Mouse (Mus musculus): ENCODE measurements around the gene Foxs1. TPM values are rescaled to one million over a fixed set of nuclear protein-coding genes. Genes with fewer than 3 reads are reported as not detected.

The Foxs1 gene
- polyA plus RNA-seq, 1 experiment from 2014 or later: 2.9 TPM

- H3K36me3 ChIP-seq (ENCODE audit: control insufficient read depth, insufficient read depth, low read length): no peaks in the 10 kb centered on the region
- H3K4me3 ChIP-seq (ENCODE audit: low read depth, low read length): no peak overlapping the region
- H3K9ac ChIP-seq (replicated peaks; ENCODE audit: low read depth, low read length): no peak overlapping the region
- ATAC-seq (ENCODE audit: low read depth): no peak
- H3K27me3 ChIP-seq (ENCODE audit: control insufficient read depth, insufficient read depth, low read length): no peaks in the 10 kb centered on the region
- H3K9me3 ChIP-seq (ENCODE audit: control insufficient read depth, low read length): no peaks in the 10 kb centered on the region
- H3K27ac ChIP-seq (ENCODE audit: low read depth, low read length): no peak overlapping the region
- no peak overlapping the region for H3K4me2 ChIP-seq (ENCODE audit: low read depth, low read length)
- H3K4me1 ChIP-seq (ENCODE audit: control insufficient read depth, insufficient read depth, low read length): no peaks in the 10 kb centered on the region
- WGBS: 87% methylated on average over 3 of the region's 3 CpGs
These were observed 9.4 kb downstream of the Foxs1 start for GRCm38 (mm10) chr2:152923621-152924020.

GRCm38 (mm10) chr2:152922376-152922775 is 10.6 kb downstream of the Foxs1 start:
- no peak overlapping the region for H3K9ac ChIP-seq (replicated peaks; ENCODE audit: low read depth, low read length)
- H3K27me3 ChIP-seq (ENCODE audit: control insufficient read depth, insufficient read depth, low read length): no peaks in the 10 kb centered on the region
- WGBS: 36% methylated on average over 7 of the region's 7 CpGs
- no peak overlapping the region for H3K4me2 ChIP-seq (ENCODE audit: low read depth, low read length)
- no peaks in the 10 kb centered on the region for H3K36me3 ChIP-seq (ENCODE audit: control insufficient read depth, insufficient read depth, low read length)
- H3K27ac ChIP-seq (ENCODE audit: low read depth, low read length): no peak overlapping the region
- ATAC-seq (ENCODE audit: low read depth): no peak
- no peaks in the 10 kb centered on the region for H3K9me3 ChIP-seq (ENCODE audit: control insufficient read depth, low read length)
- H3K4me1 ChIP-seq (ENCODE audit: control insufficient read depth, insufficient read depth, low read length): no peaks in the 10 kb centered on the region
- H3K4me3 ChIP-seq (ENCODE audit: low read depth, low read length): no peak overlapping the region

- no peak overlapping the region for H3K4me3 ChIP-seq (ENCODE audit: low read depth, low read length)
These were observed 15.3 kb downstream of the Foxs1 start for GRCm38 (mm10) chr2:152917671-152918070.

GRCm38 (mm10) chr2:152916111-152916510 is 16.9 kb downstream of the Foxs1 start:
- Histone ChIP-seq H3K4me3 (ENCODE audit: low read depth, low read length) (no peak overlapping the region), H3K27me3 (ENCODE audit: control insufficient read depth, insufficient read depth, low read length) (peaks cover 5% of the 10 kb centered on the region; the same call in 1 of the 2 replicates), H3K4me2 (ENCODE audit: low read depth, low read length) (no peak overlapping the region), H3K9ac (replicated peaks; ENCODE audit: low read depth, low read length) (no peak overlapping the region), H3K27ac (ENCODE audit: low read depth, low read length) (no peak overlapping the region), H3K36me3 (ENCODE audit: control insufficient read depth, insufficient read depth, low read length) (no peaks in the 10 kb centered on the region), H3K9me3 (ENCODE audit: control insufficient read depth, low read length) (no peaks in the 10 kb centered on the region), H3K4me1 (ENCODE audit: control insufficient read depth, insufficient read depth, low read length) (no peaks in the 10 kb centered on the region)
- ATAC-seq (ENCODE audit: low read depth): no peak
- 63% methylated on average over 5 of the region's 5 CpGs for WGBS

More at GRCm38 (mm10) chr2:152917671-152918070, 15.3 kb downstream of the Foxs1 start:
- Histone ChIP-seq H3K27ac (ENCODE audit: low read depth, low read length) (no peak overlapping the region), H3K4me1 (ENCODE audit: control insufficient read depth, insufficient read depth, low read length) (no peaks in the 10 kb centered on the region), H3K36me3 (ENCODE audit: control insufficient read depth, insufficient read depth, low read length) (no peaks in the 10 kb centered on the region), H3K4me2 (ENCODE audit: low read depth, low read length) (no peak overlapping the region), H3K9ac (replicated peaks; ENCODE audit: low read depth, low read length) (no peak overlapping the region), H3K27me3 (ENCODE audit: control insufficient read depth, insufficient read depth, low read length) (peaks cover 5% of the 10 kb centered on the region; the same call in 1 of the 2 replicates), H3K9me3 (ENCODE audit: control insufficient read depth, low read length) (no peaks in the 10 kb centered on the region)
- WGBS: 53% methylated on average over 9 of the region's 9 CpGs
- ATAC-seq (ENCODE audit: low read depth): no peak

GRCm38 (mm10) chr2:152915453-152915852 is 17.6 kb downstream of the Foxs1 start:
- H3K27me3 ChIP-seq (ENCODE audit: control insufficient read depth, insufficient read depth, low read length): peaks cover 5% of the 10 kb centered on the region; the same call in 1 of the 2 replicates
- no peak overlapping the region for H3K27ac ChIP-seq (ENCODE audit: low read depth, low read length)
- no peak for ATAC-seq (ENCODE audit: low read depth)
- no peak overlapping the region for H3K9ac ChIP-seq (replicated peaks; ENCODE audit: low read depth, low read length)
- no peak overlapping the region for H3K4me3 ChIP-seq (ENCODE audit: low read depth, low read length)
- H3K4me1 ChIP-seq (ENCODE audit: control insufficient read depth, insufficient read depth, low read length): no peaks in the 10 kb centered on the region
- H3K36me3 ChIP-seq (ENCODE audit: control insufficient read depth, insufficient read depth, low read length): no peaks in the 10 kb centered on the region
- 81% methylated on average over 4 of the region's 4 CpGs for WGBS
- no peaks in the 10 kb centered on the region for H3K9me3 ChIP-seq (ENCODE audit: control insufficient read depth, low read length)
- H3K4me2 ChIP-seq (ENCODE audit: low read depth, low read length): no peak overlapping the region

- Histone ChIP-seq H3K27me3 (ENCODE audit: control insufficient read depth, insufficient read depth, low read length) (peaks cover 5% of the 10 kb centered on the region; the same call in 1 of the 2 replicates), H3K27ac (ENCODE audit: low read depth, low read length) (no peak overlapping the region), H3K4me3 (ENCODE audit: low read depth, low read length) (no peak overlapping the region; the same call in 1 of the 2 replicates), H3K9ac (replicated peaks; ENCODE audit: low read depth, low read length) (0 out of 2 replicates have a peak overlapping the region, but pooled peaks have one; percentile 28), H3K4me2 (ENCODE audit: low read depth, low read length) (peak overlapping the region; percentile 48), H3K36me3 (ENCODE audit: control insufficient read depth, insufficient read depth, low read length) (no peaks in the 10 kb centered on the region), H3K4me1 (ENCODE audit: control insufficient read depth, insufficient read depth, low read length) (no peaks in the 10 kb centered on the region), H3K9me3 (ENCODE audit: control insufficient read depth, low read length) (no peaks in the 10 kb centered on the region)
- WGBS: 5% methylated on average over 18 of the region's 18 CpGs
- ATAC-seq (ENCODE audit: low read depth): peak; percentile 80
These were observed 18.5 kb downstream of the Foxs1 start for GRCm38 (mm10) chr2:152914310-152915120.

- WGBS: 52% methylated on average over 7 of the region's 7 CpGs
- no peak overlapping the region for H3K4me2 ChIP-seq (ENCODE audit: low read depth, low read length)
- no peak overlapping the region for H3K27ac ChIP-seq (ENCODE audit: low read depth, low read length)
- H3K4me1 ChIP-seq (ENCODE audit: control insufficient read depth, insufficient read depth, low read length): no peaks in the 10 kb centered on the region
- ATAC-seq (ENCODE audit: low read depth): no peak
- peaks cover 5% of the 10 kb centered on the region; the same call in 1 of the 2 replicates for H3K27me3 ChIP-seq (ENCODE audit: control insufficient read depth, insufficient read depth, low read length)
- no peak overlapping the region for H3K4me3 ChIP-seq (ENCODE audit: low read depth, low read length)
- H3K9ac ChIP-seq (replicated peaks; ENCODE audit: low read depth, low read length): no peak overlapping the region
- H3K36me3 ChIP-seq (ENCODE audit: control insufficient read depth, insufficient read depth, low read length): no peaks in the 10 kb centered on the region
- no peaks in the 10 kb centered on the region for H3K9me3 ChIP-seq (ENCODE audit: control insufficient read depth, low read length)
These were observed 19.5 kb downstream of the Foxs1 start for GRCm38 (mm10) chr2:152913471-152913870.

- H3K9me3 ChIP-seq (ENCODE audit: control insufficient read depth, low read length): no peaks in the 10 kb centered on the region
- H3K36me3 ChIP-seq (ENCODE audit: control insufficient read depth, insufficient read depth, low read length): no peaks in the 10 kb centered on the region
- no peak overlapping the region for H3K27ac ChIP-seq (ENCODE audit: low read depth, low read length)
- H3K4me2 ChIP-seq (ENCODE audit: low read depth, low read length): no peak overlapping the region
- ATAC-seq (ENCODE audit: low read depth): no peak
- H3K9ac ChIP-seq (replicated peaks; ENCODE audit: low read depth, low read length): no peak overlapping the region
- 34% methylated on average over 6 of the region's 6 CpGs for WGBS
- H3K4me3 ChIP-seq (ENCODE audit: low read depth, low read length): no peak overlapping the region
- H3K4me1 ChIP-seq (ENCODE audit: control insufficient read depth, insufficient read depth, low read length): no peaks in the 10 kb centered on the region
- peaks cover 5% of the 10 kb centered on the region; the same call in 1 of the 2 replicates for H3K27me3 ChIP-seq (ENCODE audit: control insufficient read depth, insufficient read depth, low read length)
These were observed 21.6 kb downstream of the Foxs1 start for GRCm38 (mm10) chr2:152911432-152911831.

GRCm38 (mm10) chr2:152911031-152911430 is 22.0 kb downstream of the Foxs1 start, which contains the start of gene Mylk2:
Mylk2 (plus strand) TSS chr2:152911352.
- Histone ChIP-seq H3K9ac (replicated peaks; ENCODE audit: low read depth, low read length) (no peak within 1 kb of the TSS), H3K4me2 (ENCODE audit: low read depth, low read length) (no peak within 1 kb of the TSS), H3K4me3 (ENCODE audit: low read depth, low read length) (no peak within 1 kb of the TSS), H3K4me1 (ENCODE audit: control insufficient read depth, insufficient read depth, low read length) (no peaks in the 10 kb centered on the region), H3K27ac (ENCODE audit: low read depth, low read length) (no peak within 1 kb of the TSS), H3K9me3 (ENCODE audit: control insufficient read depth, low read length) (no peaks in the 10 kb centered on the region), H3K36me3 (ENCODE audit: control insufficient read depth, insufficient read depth, low read length) (no peaks in the 10 kb centered on the region), H3K27me3 (ENCODE audit: control insufficient read depth, insufficient read depth, low read length) (peaks cover 5% of the 10 kb centered on the region; the same call in 1 of the 2 replicates)
- 18% methylated on average over 12 of the region's 12 CpGs for WGBS
- no peak for ATAC-seq (ENCODE audit: low read depth)
